Mouse (Mus musculus) CH12.LX (cell line): ENCODE measurements around the gene Dgkd. TPM values are rescaled to one million over a fixed set of nuclear protein-coding genes. Genes with fewer than 3 reads are reported as not detected.

Experiments
- DNase-seq: peaks from one replicate; pipeline ENCODE4 v3.0.0-alpha.2; 2013; ENCODE audit errors: extremely low read depth
- H3K27ac ChIP-seq: 2 replicates; pipeline ENCODE4 v1.5.1; 2012; ENCODE audit warnings: low read depth, mild to moderate bottlenecking, control low read depth, moderate library complexity; ENCODE audit not compliant: insufficient read depth
- H3K27me3 ChIP-seq: replicated peaks from 2 replicates; pipeline ENCODE3; 2012; ENCODE audit warnings: inconsistent platforms
- H3K36me3 ChIP-seq, 2 experiments: replicated peaks in 1 of 2; 2 replicates each; pipeline versions ENCODE3 to v1.6.1; 2012; ENCODE audit warnings: inconsistent platforms in 1 of 2, low read length in 1 of 2, mild to moderate bottlenecking in 1 of 2, mixed read lengths in 1 of 2, moderate library complexity in 1 of 2; ENCODE audit not compliant: control insufficient read depth in 1 of 2, insufficient read depth in 1 of 2
- H3K4me1 ChIP-seq, 2 experiments: 2 replicates each; pipeline ENCODE4 v1.6.1; 2012; ENCODE audit warnings: inconsistent platforms in 1 of 2, moderate library complexity in 1 of 2; ENCODE audit not compliant: insufficient read depth in 2 of 2, control insufficient read depth in 1 of 2
- H3K4me2 ChIP-seq: 2 replicates; pipeline ENCODE4 v1.6.1; 2012; ENCODE audit warnings: low read depth, mild to moderate bottlenecking, control low read depth; ENCODE audit not compliant: poor library complexity, insufficient read depth, severe bottlenecking
- H3K4me3 ChIP-seq, 3 experiments: fragments of 150-350 bp in 1 of 3; sonication (generic) in 1 of 3; replicated peaks in 1 of 3; 2 replicates each; pipeline versions ENCODE3 to v1.5.1; 2011 to 2012; ENCODE audit warnings: low read depth in 2 of 3, low read length in 2 of 3, mild to moderate bottlenecking in 2 of 3, moderate library complexity in 2 of 3, control low read depth in 1 of 3, improper control_type of control experiment in 1 of 3, inconsistent platforms in 1 of 3, mixed read lengths in 1 of 3; ENCODE audit not compliant: poor library complexity in 1 of 3
- H3K79me2 ChIP-seq: replicated peaks from 2 replicates; pipeline ENCODE4 v1.6.1; 2012; ENCODE audit warnings: mild to moderate bottlenecking, moderate library complexity; ENCODE audit not compliant: control insufficient read depth, poor library complexity, insufficient read depth, severe bottlenecking; ENCODE audit errors: extremely low read depth
- H3K9ac ChIP-seq: 2 replicates; pipeline ENCODE4 v1.6.1; 2012; ENCODE audit warnings: low read depth, mild to moderate bottlenecking, control low read depth, moderate library complexity; ENCODE audit not compliant: insufficient read depth
- H3K9me3 ChIP-seq: replicated peaks from 2 replicates; pipeline ENCODE3; 2012; ENCODE audit warnings: low read length, inconsistent platforms, mixed read lengths
- BHLHE40 ChIP-seq: IDR thresholded peaks from 2 replicates; pipeline ENCODE4 v1.6.1; 2011; ENCODE audit warnings: mild to moderate bottlenecking, low read depth, low read length, improper control_type of control experiment
- CHD1 ChIP-seq: IDR thresholded peaks from 2 replicates; pipeline ENCODE4 v1.6.1; 2012; ENCODE audit warnings: low read depth, low read length, improper control_type of control experiment, inconsistent platforms
- CHD2 ChIP-seq: IDR thresholded peaks from 2 replicates; pipeline ENCODE4 v1.6.1; 2011; ENCODE audit warnings: low read length, improper control_type of control experiment
- E2F4 ChIP-seq: IDR thresholded peaks from 2 replicates; pipeline ENCODE4 v1.6.1; 2011; ENCODE audit warnings: low read depth, low read length, improper control_type of control experiment; ENCODE audit not compliant: insufficient replicate concordance
- ELF1 ChIP-seq: IDR thresholded peaks from 2 replicates; pipeline ENCODE4 v1.6.1; 2014; ENCODE audit warnings: low read depth, mild to moderate bottlenecking, inconsistent platforms, low read length, improper control_type of control experiment
- EP300 ChIP-seq: IDR thresholded peaks from 2 replicates; pipeline ENCODE4 v1.6.1; 2011; ENCODE audit warnings: low read length, improper control_type of control experiment
- ETS1 ChIP-seq: conservative IDR thresholded peaks from 2 replicates; pipeline ENCODE4 v1.6.1; 2012; ENCODE audit warnings: low read depth, mild to moderate bottlenecking, inconsistent platforms, low read length, improper control_type of control experiment, moderate library complexity
- GABPA ChIP-seq: IDR thresholded peaks from 2 replicates; pipeline ENCODE4 v1.6.1; 2012; ENCODE audit warnings: low read depth, low read length, improper control_type of control experiment, inconsistent platforms; ENCODE audit not compliant: insufficient replicate concordance
- HCFC1 ChIP-seq: IDR thresholded peaks from 2 replicates; pipeline ENCODE4 v1.6.1; 2012; ENCODE audit warnings: low read depth, mild to moderate bottlenecking, inconsistent platforms, low read length, improper control_type of control experiment
- IRF4 ChIP-seq: IDR thresholded peaks from 2 replicates; pipeline ENCODE4 v1.6.1; 2014; ENCODE audit warnings: low read depth, mild to moderate bottlenecking, inconsistent platforms, low read length, improper control_type of control experiment
- JUN ChIP-seq: IDR thresholded peaks from 2 replicates; pipeline ENCODE4 v1.6.1; 2011; ENCODE audit warnings: low read depth, mild to moderate bottlenecking, low read length, improper control_type of control experiment, moderate library complexity; ENCODE audit not compliant: insufficient read depth
- KAT2A ChIP-seq: IDR thresholded peaks from 2 replicates; pipeline ENCODE4 v1.6.1; 2012; ENCODE audit warnings: low read length, improper control_type of control experiment, inconsistent platforms; ENCODE audit not compliant: insufficient replicate concordance
- MAFK ChIP-seq: IDR thresholded peaks from 2 replicates; pipeline ENCODE4 v1.6.1; 2011; ENCODE audit warnings: low read length, improper control_type of control experiment; ENCODE audit not compliant: insufficient replicate concordance
- MAX ChIP-seq: IDR thresholded peaks from 2 replicates; pipeline ENCODE4 v1.6.1; 2011; ENCODE audit warnings: low read length, improper control_type of control experiment
- MAZ ChIP-seq: IDR thresholded peaks from 2 replicates; pipeline ENCODE4 v1.6.1; 2012; ENCODE audit warnings: low read depth, mild to moderate bottlenecking, inconsistent platforms, low read length, improper control_type of control experiment, moderate library complexity
- MEF2A ChIP-seq: IDR thresholded peaks from 2 replicates; pipeline ENCODE4 v1.6.1; 2014; ENCODE audit warnings: low read depth, mild to moderate bottlenecking, inconsistent platforms, low read length, improper control_type of control experiment, borderline replicate concordance
- MXI1 ChIP-seq: IDR thresholded peaks from 2 replicates; pipeline ENCODE4 v1.6.1; 2011; ENCODE audit warnings: mild to moderate bottlenecking, low read depth, low read length, improper control_type of control experiment
- NELFE ChIP-seq: IDR thresholded peaks from 2 replicates; pipeline ENCODE4 v1.6.1; 2011; ENCODE audit warnings: low read depth, low read length, improper control_type of control experiment
- NRF1 ChIP-seq: IDR thresholded peaks from 2 replicates; pipeline ENCODE4 v1.6.1; 2014; ENCODE audit warnings: low read depth, mild to moderate bottlenecking, inconsistent platforms, low read length, improper control_type of control experiment, moderate library complexity
- PAX5 ChIP-seq: IDR thresholded peaks from 2 replicates; pipeline ENCODE4 v1.6.1; 2012; ENCODE audit warnings: low read length, inconsistent platforms, mixed read lengths
- POLR2A ChIP-seq: IDR thresholded peaks from 2 replicates; pipeline ENCODE4 v1.6.1; 2011; ENCODE audit warnings: low read depth, mild to moderate bottlenecking, improper control_type of control experiment, low read length
- POLR2AphosphoS2 ChIP-seq: IDR thresholded peaks from 2 replicates; pipeline ENCODE4 v1.6.1; 2011; ENCODE audit warnings: low read depth, low read length, improper control_type of control experiment
- RAD21 ChIP-seq: IDR thresholded peaks from 2 replicates; pipeline ENCODE4 v1.6.1; 2011; ENCODE audit warnings: low read depth, mild to moderate bottlenecking, low read length, improper control_type of control experiment, moderate library complexity
- RCOR1 ChIP-seq: conservative IDR thresholded peaks from 2 replicates; pipeline ENCODE4 v1.6.1; 2012; ENCODE audit warnings: low read depth, mild to moderate bottlenecking, inconsistent platforms, low read length, improper control_type of control experiment
- SIN3A ChIP-seq: IDR thresholded peaks from 2 replicates; pipeline ENCODE4 v1.6.1; 2012; ENCODE audit warnings: low read length, improper control_type of control experiment, inconsistent platforms
- TCF12 ChIP-seq: IDR thresholded peaks from 2 replicates; pipeline ENCODE4 v1.6.1; 2014; ENCODE audit warnings: low read depth, mild to moderate bottlenecking, inconsistent platforms, low read length, improper control_type of control experiment
- USF1 ChIP-seq: IDR thresholded peaks from 2 replicates; pipeline ENCODE4 v1.6.1; 2014; ENCODE audit warnings: low read depth, mild to moderate bottlenecking, inconsistent platforms, low read length, improper control_type of control experiment
- USF2 ChIP-seq: conservative IDR thresholded peaks from 2 replicates; pipeline ENCODE4 v1.6.1; 2011; ENCODE audit warnings: low read depth, low read length, improper control_type of control experiment
- ZC3H11A ChIP-seq: IDR thresholded peaks from 2 replicates; pipeline ENCODE4 v1.6.1; 2012; ENCODE audit warnings: low read depth, mild to moderate bottlenecking, inconsistent platforms, low read length, improper control_type of control experiment
- ZKSCAN1 ChIP-seq: IDR thresholded peaks from 2 replicates; pipeline ENCODE4 v1.6.1; 2012; ENCODE audit warnings: low read depth, inconsistent platforms, low read length, improper control_type of control experiment, borderline replicate concordance
- ZMIZ1 ChIP-seq: IDR thresholded peaks from 2 replicates; pipeline ENCODE4 v1.6.1; 2012; ENCODE audit warnings: low read depth, mild to moderate bottlenecking, inconsistent platforms, low read length, improper control_type of control experiment
- ZNF384 ChIP-seq: IDR thresholded peaks from 2 replicates; pipeline ENCODE4 v1.6.1; 2012; ENCODE audit warnings: low read depth, low read length, improper control_type of control experiment, inconsistent platforms
- dilution Hi-C: fragments of 300-500 bp; cut with MboI; formaldehyde crosslinking; loops from 2 replicates; pipeline ENCODE4 v1.14.3; 2020; ENCODE audit warnings: low sequenced_read_pairs; ENCODE audit not compliant: extremely low pct_unique_long_range_greater_than_20kb, extremely low pct_ligation_motif_present
- in situ Hi-C: fragments of 300-500 bp; cut with MboI; formaldehyde crosslinking; loops from 3 replicates; pipeline ENCODE4 v1.14.3; 2019; ENCODE audit warnings: low sequenced_read_pairs, low pct_ligation_motif_present, low pct_unique_long_range_greater_than_20kb, mixed read lengths
- polyA plus RNA-seq: library from polyadenylated mRNA; unstranded; fragments of >175 nt; gene quantifications from 2 replicates; pipeline ENCODE4 v1.2.1, GENCODE M21; 2012; ENCODE audit warnings: low read depth; ENCODE audit not compliant: insufficient read length
- total RNA-seq, 2 experiments: library from RNA; depleted of rRNA; stranded (reverse); fragments of 300-350 nt in 1 of 2; fragments of >200 nt in 1 of 2; gene quantifications; 2 replicates each; pipeline ENCODE4 v1.2.3; 2012 to 2014

Gene Dgkd
- total and polyA plus RNA-seq, 3 experiments = 57.5 to 89.9 (median 73.8) TPM

DNA sequence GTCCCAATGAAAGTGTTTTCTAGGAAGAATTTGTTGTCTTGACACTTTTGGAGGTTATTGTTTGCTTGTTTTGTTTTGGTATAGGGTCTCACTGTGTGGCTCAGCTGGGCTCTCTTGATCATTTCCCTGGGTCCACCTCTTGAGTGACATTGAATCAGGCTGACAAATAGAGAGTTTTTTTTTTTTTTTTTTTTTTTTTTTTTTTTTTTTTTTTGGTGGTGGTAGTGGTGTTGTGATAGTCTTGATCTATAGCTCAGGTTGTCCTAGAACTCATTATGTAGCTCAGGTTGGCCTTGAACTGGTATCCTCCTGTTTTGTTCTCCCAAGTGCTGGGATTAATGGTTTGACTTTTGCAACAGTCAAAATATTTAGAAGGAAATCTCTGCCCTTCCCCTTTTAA is 11.8 kb downstream of the Dgkd start:
- peaks cover 0 to 26% of the 10 kb centered on the region in 2 experiments for H3K36me3 ChIP-seq
- peaks cover 93% of the 10 kb centered on the region for H3K79me2 ChIP-seq
- H3K9me3 ChIP-seq = peaks cover 4% of the 10 kb centered on the region
- no peaks in the 10 kb centered on the region for H3K27me3 ChIP-seq
- H3K4me1 ChIP-seq = peaks cover 42 to 93% of the 10 kb centered on the region in 2 experiments
- TF ChIP-seq PAX5 (no peak), MAFK (no peak), ZNF384 (peak; percentile 90), TCF12 (no peak), NELFE (no peak)
- TF ChIP-seq, all 38 proteins: peak for 1
- no peak overlapping the region for H3K27ac ChIP-seq
- no peak overlapping the region for H3K9ac ChIP-seq
- in situ Hi-C loops = no loop called here
- no peak for DNase-seq
- H3K4me3 ChIP-seq = no peak overlapping the region
- no peak overlapping the region for H3K4me2 ChIP-seq
- dilution Hi-C loops = no loop called here

DNA sequence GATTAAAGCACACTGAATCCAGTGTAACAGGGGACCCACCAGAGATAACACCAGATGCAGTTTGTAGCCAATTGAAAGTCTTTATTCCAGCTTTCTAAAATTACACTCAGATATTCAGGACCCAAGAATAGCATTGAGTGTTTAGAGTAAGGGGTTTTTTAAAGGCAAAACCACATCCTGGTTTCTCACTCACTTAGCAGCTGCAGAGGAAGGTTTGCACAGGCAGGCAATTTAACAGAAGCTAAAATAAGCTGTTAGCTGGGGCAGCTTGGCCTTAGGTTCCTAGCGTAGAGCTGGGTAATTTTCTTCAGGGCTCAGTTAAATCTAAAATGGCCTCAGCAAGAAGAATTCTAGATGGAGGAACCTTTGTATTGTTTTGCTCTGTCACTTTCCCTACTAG is 13.6 kb downstream of the Dgkd start:
- H3K79me2 ChIP-seq = peaks cover 95% of the 10 kb centered on the region
- peaks cover 39 to 94% of the 10 kb centered on the region in 2 experiments for H3K4me1 ChIP-seq
- H3K4me2 ChIP-seq = peak overlapping the region; percentile 79
- H3K9me3 ChIP-seq = peaks cover 4% of the 10 kb centered on the region
- dilution Hi-C loops (no loop called here), in situ Hi-C loops (no loop called here)
- H3K36me3 ChIP-seq = peaks cover 0 to 27% of the 10 kb centered on the region in 2 experiments
- H3K27ac ChIP-seq = peak overlapping the region; percentile 93
- H3K9ac ChIP-seq = peak overlapping the region; percentile 58; the same call in 1 of the 2 replicates
- DNase-seq = peak; percentile 91
- H3K27me3 ChIP-seq = no peaks in the 10 kb centered on the region
- H3K4me3 ChIP-seq = no peak overlapping the region
- 0 out of 2 replicates have a peak, but pooled peaks have one; percentile 58 for TF ChIP-seq MAZ
- TF ChIP-seq CHD2 = peak; percentile 57
- peak; percentile 93 for TF ChIP-seq ETS1
- peak; percentile 94 for TF ChIP-seq TCF12
- peak; percentile 3; the same call in 1 of the 2 replicates for TF ChIP-seq RAD21
- peak; percentile 38 for TF ChIP-seq HCFC1
- no peak for TF ChIP-seq GABPA
- TF ChIP-seq E2F4 = no peak
- peak; percentile 58 for TF ChIP-seq ELF1
- no peak for TF ChIP-seq USF2
- TF ChIP-seq MAX = 0 out of 2 replicates have a peak, but pooled peaks have one; percentile 60
- TF ChIP-seq MAFK = peak; percentile 86
- 0 out of 2 replicates have a peak, but pooled peaks have one; percentile 70 for TF ChIP-seq RCOR1
- TF ChIP-seq PAX5 = no peak
- TF ChIP-seq USF1 = no peak
- no peak for TF ChIP-seq POLR2A
- TF ChIP-seq EP300 = peak; percentile 94
- TF ChIP-seq CHD1 = no peak
- TF ChIP-seq ZMIZ1 = no peak
- peak; percentile 30; the same call in 1 of the 2 replicates for TF ChIP-seq SIN3A
- TF ChIP-seq ZKSCAN1 = no peak
- no peak for TF ChIP-seq POLR2AphosphoS2
- no peak for TF ChIP-seq NELFE
- TF ChIP-seq ZC3H11A = no peak; the same call in 1 of the 2 replicates
- TF ChIP-seq KAT2A = no peak
- peak; percentile 85 for TF ChIP-seq BHLHE40
- no peak for TF ChIP-seq MXI1
- TF ChIP-seq IRF4 = peak; percentile 83
- no peak; the same call in 1 of the 2 replicates for TF ChIP-seq JUN
- peak; percentile 100 for TF ChIP-seq MEF2A
- TF ChIP-seq NRF1 = no peak
